Mouse (Mus musculus): Measurements from ENCODE around the gene Spdye4b.
"Not testable (repeated sequence)": the region's sequence is repeated elsewhere in the genome, so short reads cannot be mapped to it uniquely, and the experiment has no call there.

Spdye4b gene

GRCm38 (mm10) chr5:143180255-143181076 is at the start of gene Spdye4b, which contains the start of gene Rbak:
TSS of gene Spdye4b (plus strand) at chr5:143181017.
TSS of gene Rbak (minus strand) at chr5:143180775.
- peak; percentile 87 for DNase-seq (ENCODE audit: low spot score)

- DNase-seq (ENCODE audit: low spot score) = no peak
These were observed 47.8 kb upstream of the Spdye4b start for GRCm38 (mm10) chr5:143132935-143133514.

GRCm38 (mm10) chr5:143134216-143135010 is 46.4 kb upstream of the Spdye4b start:
- not testable (repeated sequence) for DNase-seq (ENCODE audit: low spot score)

GRCm38 (mm10) chr5:143135042-143135441 is 45.8 kb upstream of the Spdye4b start:
- no peak for DNase-seq (ENCODE audit: low spot score)

- DNase-seq (ENCODE audit: low spot score) = no peak
These were observed 43.2 kb upstream of the Spdye4b start for GRCm38 (mm10) chr5:143137580-143137979.

- no peak for DNase-seq (ENCODE audit: low spot score)
These were observed 33.3 kb upstream of the Spdye4b start, which contains the start of gene Olfr718-ps1 for GRCm38 (mm10) chr5:143147481-143147880. TSS of gene Olfr718-ps1 (minus strand) at chr5:143147581.

- no peak for DNase-seq (ENCODE audit: low spot score)
These were observed 32.2 kb upstream of the Spdye4b start for GRCm38 (mm10) chr5:143148661-143149060.

GRCm38 (mm10) chr5:143149536-143149935 is 31.3 kb upstream of the Spdye4b start:
- no peak for DNase-seq (ENCODE audit: low spot score)

- DNase-seq (ENCODE audit: low spot score) = no peak
These were observed 30.8 kb upstream of the Spdye4b start for GRCm38 (mm10) chr5:143150044-143150443.

GRCm38 (mm10) chr5:143153756-143154155 is 27.1 kb upstream of the Spdye4b start:
- DNase-seq (ENCODE audit: low spot score) = no peak

- DNase-seq (ENCODE audit: low spot score) = no peak
These were observed 25.3 kb upstream of the Spdye4b start for GRCm38 (mm10) chr5:143155534-143155933.

- no peak for DNase-seq (ENCODE audit: low spot score)
These were observed 15.2 kb upstream of the Spdye4b start for GRCm38 (mm10) chr5:143165508-143166070.

- DNase-seq (ENCODE audit: low spot score) = no peak
These were observed 4.8 kb upstream of the Spdye4b start for GRCm38 (mm10) chr5:143175970-143176369.

GRCm38 (mm10) chr5:143177541-143178200 is 3.1 kb upstream of the Spdye4b start:
- DNase-seq (ENCODE audit: low spot score) = no peak

- no peak for DNase-seq (ENCODE audit: low spot score)
These were observed 1.6 kb upstream of the Spdye4b start for GRCm38 (mm10) chr5:143179179-143179578.

- not testable (repeated sequence) for DNase-seq (ENCODE audit: low spot score)
These were observed 7.2 kb downstream of the Spdye4b start for GRCm38 (mm10) chr5:143188014-143188413.

- DNase-seq (ENCODE audit: low spot score) = no peak
These were observed 12.0 kb downstream of the Spdye4b start for GRCm38 (mm10) chr5:143192806-143193205.

- DNase-seq (ENCODE audit: low spot score) = not testable (repeated sequence)
These were observed 13.9 kb downstream of the Spdye4b start for GRCm38 (mm10) chr5:143194747-143195146.

GRCm38 (mm10) chr5:143195166-143195565 is 14.3 kb downstream of the Spdye4b start:
- DNase-seq (ENCODE audit: low spot score) = no peak

GRCm38 (mm10) chr5:143196506-143196905 is 15.7 kb downstream of the Spdye4b start:
- no peak for DNase-seq (ENCODE audit: low spot score)

GRCm38 (mm10) chr5:143205015-143205414 is 24.2 kb downstream of the Spdye4b start:
- no peak for DNase-seq (ENCODE audit: low spot score)

GRCm38 (mm10) chr5:143213832-143214231 is 33.0 kb downstream of the Spdye4b start:
- DNase-seq (ENCODE audit: low spot score) = no peak

Measured in layer of hippocampus, adult 9-10 months (tissue).